Mouse (Mus musculus) embryonic facial prominence, embryonic 15.5 days (tissue): ENCODE measurements around the gene 1700028K03Rik. TPM values are rescaled to one million over a fixed set of nuclear protein-coding genes. Genes with fewer than 3 reads are reported as not detected.

Source experiments
- ATAC-seq: fragments of 200-750 bp; cut with Nextera tagmentation; 2 replicates; pipeline ENCODE4 v1.8.0; 2017; ENCODE audit warnings: low read depth, moderate TSS enrichment; ENCODE audit not compliant: insufficient number of reproducible peaks, low FRiP score, low TSS enrichment
- H3K27ac ChIP-seq: fragments of 300-500 bp; sonication (generic); replicated peaks from 2 replicates; pipeline ENCODE4 v1.5.1; 2015; ENCODE audit warnings: mild to moderate bottlenecking, inconsistent platforms
- H3K27me3 ChIP-seq: fragments of 300-500 bp; sonication (generic); 2 replicates; pipeline ENCODE4 v1.6.1; 2015; ENCODE audit warnings: inconsistent platforms
- H3K36me3 ChIP-seq: fragments of 300-500 bp; sonication (generic); 2 replicates; pipeline ENCODE4 v1.6.1; 2015; ENCODE audit warnings: mild to moderate bottlenecking, inconsistent platforms
- H3K4me1 ChIP-seq: fragments of 300-500 bp; sonication (generic); 2 replicates; pipeline ENCODE4 v1.6.1; 2015; ENCODE audit warnings: inconsistent platforms
- H3K4me2 ChIP-seq: fragments of 300-500 bp; sonication (generic); replicated peaks from 2 replicates; pipeline ENCODE4 v1.6.1; 2015; ENCODE audit warnings: mild to moderate bottlenecking, inconsistent platforms
- H3K4me3 ChIP-seq: fragments of 300-500 bp; sonication (generic); replicated peaks from 2 replicates; pipeline ENCODE4 v1.5.1; 2015; ENCODE audit warnings: mild to moderate bottlenecking, inconsistent platforms
- H3K9ac ChIP-seq: fragments of 300-500 bp; sonication (generic); 2 replicates; pipeline ENCODE4 v1.6.1; 2015; ENCODE audit warnings: inconsistent platforms
- H3K9me3 ChIP-seq: fragments of 300-500 bp; sonication (generic); replicated peaks from 2 replicates; pipeline ENCODE4 v1.6.1; 2016; ENCODE audit warnings: inconsistent platforms
- WGBS: fragments of 180-500 bp; shearing (Covaris S2); methylation state at CpG from one replicate; pipeline ENCODE4 v1.1.7; 2015; 5-methylcytosine and 5-hydroxymethylcytosine counted together
- polyA plus RNA-seq: library from polyadenylated mRNA; unstranded; fragments of >200 nt; fragmentation: Nextera tagmentation; extraction: Ambion mirVana; gene quantifications from 2 replicates; pipeline ENCODE4 v1.2.1, GENCODE M21; 2015

1700028K03Rik gene
- polyA plus RNA-seq, 1 experiment from 2014 or later = 0.05 TPM

GRCm38 (mm10) chr5:107545927-107546326 lies 11.4 kb downstream of the 1700028K03Rik start:
- Histone ChIP-seq H3K4me1 (no peaks in the 10 kb centered on the region), H3K4me3 (no peak overlapping the region), H3K36me3 (peaks cover 7% of the 10 kb centered on the region; the same call in 1 of the 2 replicates), H3K27me3 (no peaks in the 10 kb centered on the region), H3K9ac (no peak overlapping the region), H3K9me3 (no peaks in the 10 kb centered on the region), H3K4me2 (no peak overlapping the region), H3K27ac (no peak overlapping the region)
- ATAC-seq = no peak
- WGBS = 70% methylated on average over 4 of the region's 4 CpGs

DNA sequence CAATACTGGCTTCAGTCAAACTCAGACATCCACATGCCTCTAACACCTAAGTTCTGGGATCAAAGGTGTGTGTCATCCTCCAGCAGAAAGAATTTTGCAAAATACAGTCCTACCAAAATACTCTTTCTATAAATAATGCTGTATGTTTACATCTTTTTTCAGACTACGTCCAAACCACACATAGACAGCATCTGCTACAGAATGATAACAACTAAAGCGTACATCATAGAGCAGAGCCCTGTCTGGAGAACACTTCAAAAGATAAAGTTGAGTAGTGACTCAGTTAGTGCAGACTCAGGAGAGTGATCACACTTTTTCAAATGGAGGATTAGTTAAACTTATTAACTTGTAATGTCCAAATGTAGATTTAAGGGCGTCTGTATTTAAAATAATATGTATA lies 13.4 kb downstream of the 1700028K03Rik start:
- Histone ChIP-seq H3K4me3 (no peak overlapping the region), H3K27me3 (no peaks in the 10 kb centered on the region), H3K27ac (no peak overlapping the region), H3K9ac (no peak overlapping the region), H3K36me3 (peaks cover 14% of the 10 kb centered on the region; the same call in 1 of the 2 replicates), H3K9me3 (no peaks in the 10 kb centered on the region), H3K4me1 (no peaks in the 10 kb centered on the region), H3K4me2 (no peak overlapping the region)
- 83% methylated on average over 3 of the region's 3 CpGs for WGBS
- ATAC-seq = no peak

DNA sequence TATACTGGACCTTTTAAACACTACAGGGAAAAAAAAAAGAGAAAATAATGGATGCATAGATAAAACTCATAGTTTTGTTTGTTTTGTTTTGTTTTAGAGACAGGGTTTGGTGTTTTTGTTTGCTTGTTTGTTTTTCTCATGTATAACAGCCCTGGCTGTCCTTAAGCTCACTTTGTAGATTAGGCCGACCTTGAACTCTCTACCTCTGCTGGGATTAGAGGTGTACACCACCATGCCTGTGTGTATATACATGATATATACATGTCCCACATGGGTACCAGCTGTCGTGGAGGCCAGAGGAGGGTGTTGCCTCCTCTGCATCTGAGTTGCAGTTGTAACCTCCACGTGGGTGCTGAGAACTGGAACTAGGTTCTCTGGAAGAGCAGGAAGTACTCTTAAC lies 13.9 kb downstream of the 1700028K03Rik start:
- Histone ChIP-seq H3K4me2 (no peak overlapping the region), H3K36me3 (peaks cover 14% of the 10 kb centered on the region; the same call in 1 of the 2 replicates), H3K4me3 (no peak overlapping the region), H3K27me3 (no peaks in the 10 kb centered on the region), H3K4me1 (no peaks in the 10 kb centered on the region), H3K27ac (no peak overlapping the region), H3K9me3 (no peaks in the 10 kb centered on the region), H3K9ac (no peak overlapping the region)
- ATAC-seq = no peak
- WGBS = 85% methylated on average over 3 of the region's 3 CpGs

DNA sequence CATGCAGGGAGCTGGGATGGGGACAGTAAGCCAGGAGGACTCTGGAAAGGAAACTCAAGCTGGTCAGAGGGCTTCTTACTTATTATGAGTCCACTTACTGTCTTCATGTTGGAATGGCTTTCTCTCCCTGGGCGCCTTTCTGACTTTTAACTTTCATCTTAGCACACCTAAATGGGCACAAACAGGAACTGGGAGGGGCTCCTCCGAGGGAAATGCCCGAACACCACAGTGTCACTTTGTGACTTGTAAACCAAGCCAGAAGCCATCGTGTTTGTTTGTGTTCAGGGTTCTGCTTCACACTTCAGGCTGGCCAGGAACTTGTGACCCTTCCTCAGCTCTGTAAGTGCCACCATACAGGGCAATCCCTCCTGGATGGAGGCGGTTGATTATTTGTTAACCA lies 19.8 kb downstream of the 1700028K03Rik start:
- 81% methylated on average over 5 of the region's 5 CpGs for WGBS

DNA sequence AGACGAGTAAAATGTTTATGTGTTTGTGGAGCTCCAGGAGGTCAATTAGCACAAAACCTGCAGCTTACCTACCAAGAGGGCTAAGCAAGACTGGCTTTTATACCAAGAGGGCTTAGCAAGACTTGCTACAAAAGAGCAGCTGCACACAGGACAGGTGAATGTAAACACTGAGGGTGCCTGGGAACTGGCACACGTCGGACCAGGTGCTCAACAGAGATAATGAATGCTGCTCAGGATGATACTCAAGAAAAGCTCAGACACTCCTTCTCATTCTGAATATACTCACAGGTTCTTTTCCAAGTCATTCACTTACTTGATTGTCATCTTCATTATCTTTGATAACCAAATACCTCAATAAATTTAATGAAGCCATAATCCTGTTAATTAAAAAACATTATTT lies 22.5 kb downstream of the 1700028K03Rik start:
- ATAC-seq = no peak
- Histone ChIP-seq H3K4me2 (no peak overlapping the region), H3K9ac (no peak overlapping the region), H3K4me3 (no peak overlapping the region), H3K27me3 (no peaks in the 10 kb centered on the region), H3K9me3 (no peaks in the 10 kb centered on the region), H3K36me3 (peaks cover 42% of the 10 kb centered on the region), H3K4me1 (no peaks in the 10 kb centered on the region), H3K27ac (no peak overlapping the region)
- WGBS = 81% methylated on average over 3 of the region's 3 CpGs

More for the DNA sequence above, 19.8 kb downstream of the 1700028K03Rik start:
- no peak overlapping the region for H3K27ac ChIP-seq
- peaks cover 35% of the 10 kb centered on the region for H3K36me3 ChIP-seq
- no peak for ATAC-seq
- no peaks in the 10 kb centered on the region for H3K4me1 ChIP-seq
- no peak overlapping the region for H3K4me2 ChIP-seq
- no peaks in the 10 kb centered on the region for H3K9me3 ChIP-seq
- no peak overlapping the region for H3K4me3 ChIP-seq
- no peaks in the 10 kb centered on the region for H3K27me3 ChIP-seq
- H3K9ac ChIP-seq = no peak overlapping the region

- Histone ChIP-seq H3K36me3 (peaks cover 45% of the 10 kb centered on the region), H3K4me1 (no peaks in the 10 kb centered on the region), H3K27ac (no peak overlapping the region), H3K4me2 (no peak overlapping the region), H3K27me3 (no peaks in the 10 kb centered on the region), H3K4me3 (no peak overlapping the region), H3K9ac (no peak overlapping the region), H3K9me3 (no peaks in the 10 kb centered on the region)
- ATAC-seq = no peak
- 93% methylated on average over 9 of the region's 9 CpGs for WGBS
Measured at GRCm38 (mm10) chr5:107569148-107569547, 34.6 kb downstream of the 1700028K03Rik start.

GRCm38 (mm10) chr5:107597301-107598077 lies 63.0 kb downstream of the 1700028K03Rik start, which contains the start of the genes Rpap2 and Glmn:
Rpap2 (plus strand) TSS chr5:107597373.
Glmn (minus strand) TSS chr5:107597888.
- 0 out of 2 replicates have a peak, but pooled peaks cover 5% of the 10 kb centered on the region for H3K4me1 ChIP-seq
- peak within 1 kb of the TSS; percentile 90 for H3K27ac ChIP-seq
- under 1% methylated on average over 54 of the region's 64 CpGs for WGBS
- peak within 1 kb of the TSS; percentile 64 for H3K4me2 ChIP-seq
- peaks cover 16% of the 10 kb centered on the region for H3K36me3 ChIP-seq
- no peaks in the 10 kb centered on the region for H3K27me3 ChIP-seq
- no peaks in the 10 kb centered on the region for H3K9me3 ChIP-seq
- peak within 1 kb of the TSS; percentile 79 for H3K4me3 ChIP-seq
- peak; percentile 96 for ATAC-seq
- peak within 1 kb of the TSS; percentile 70 for H3K9ac ChIP-seq

DNA sequence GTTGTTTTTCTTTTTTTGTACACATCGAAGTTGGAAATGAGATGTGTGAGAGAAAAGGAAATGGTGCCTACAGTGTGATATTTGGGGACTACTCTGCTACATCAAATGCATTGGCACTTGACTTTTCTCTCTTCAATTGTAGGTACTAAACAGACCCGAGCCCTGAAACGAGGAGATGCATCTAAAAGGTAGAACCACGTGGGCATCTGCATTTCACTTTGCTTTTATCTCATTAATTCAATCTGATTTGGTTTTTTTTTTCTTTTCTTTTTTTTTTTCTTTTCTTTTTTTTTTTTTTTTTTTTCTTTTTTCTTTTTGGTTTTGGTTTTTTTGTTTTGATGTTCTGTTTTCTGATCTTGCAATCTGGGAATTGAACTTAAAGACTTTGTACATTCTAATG lies 63.9 kb downstream of the 1700028K03Rik start:
- ATAC-seq = no peak
- Histone ChIP-seq H3K9me3 (no peaks in the 10 kb centered on the region), H3K4me3 (peak overlapping the region; percentile 79), H3K9ac (peak overlapping the region; percentile 70; the same call in 1 of the 2 replicates), H3K4me1 (0 out of 2 replicates have a peak, but pooled peaks cover 5% of the 10 kb centered on the region), H3K27ac (no peak overlapping the region), H3K27me3 (no peaks in the 10 kb centered on the region), H3K36me3 (peaks cover 17% of the 10 kb centered on the region), H3K4me2 (peak overlapping the region; percentile 64)
- 18% methylated on average over 4 of the region's 4 CpGs for WGBS

Other genes with a start within 250 kb of the 1700028K03Rik start
- 37.3 and 38.7 TPM in 2 replicates for gene Tgfbr3, start 245.1 kb upstream of the 1700028K03Rik start, polyA plus RNA-seq
- gene Brdt, start 203.6 kb upstream of the 1700028K03Rik start, polyA plus RNA-seq = 5.6 and 6.4 TPM in 2 replicates
- 3.0 and 3.7 TPM in 2 replicates for gene Ephx4, start 132.0 kb upstream of the 1700028K03Rik start, polyA plus RNA-seq
- 0.05 TPM in 1 of 2 replicates, not detected in the other for gene Lpcat2b, start 103.2 kb upstream of the 1700028K03Rik start, polyA plus RNA-seq
- 4.9 and 7.6 TPM in 2 replicates for gene Btbd8, start 96.7 kb upstream of the 1700028K03Rik start, polyA plus RNA-seq
- gene Gm42669, start 27.1 kb upstream of the 1700028K03Rik start, polyA plus RNA-seq = 0.49 and 0.50 TPM in 2 replicates
- 16.1 and 17.0 TPM in 2 replicates for gene Rpap2, start 62.7 kb downstream of the 1700028K03Rik start, polyA plus RNA-seq
- gene Glmn, start 63.2 kb downstream of the 1700028K03Rik start, polyA plus RNA-seq = 25.4 and 27.2 TPM in 2 replicates
- gene Gfi1, start 191.3 kb downstream of the 1700028K03Rik start, polyA plus RNA-seq = 1.1 and 1.3 TPM in 2 replicates